Mouse (Mus musculus): Measurements from ENCODE around the gene Hhat.

Gene Hhat

DNA sequence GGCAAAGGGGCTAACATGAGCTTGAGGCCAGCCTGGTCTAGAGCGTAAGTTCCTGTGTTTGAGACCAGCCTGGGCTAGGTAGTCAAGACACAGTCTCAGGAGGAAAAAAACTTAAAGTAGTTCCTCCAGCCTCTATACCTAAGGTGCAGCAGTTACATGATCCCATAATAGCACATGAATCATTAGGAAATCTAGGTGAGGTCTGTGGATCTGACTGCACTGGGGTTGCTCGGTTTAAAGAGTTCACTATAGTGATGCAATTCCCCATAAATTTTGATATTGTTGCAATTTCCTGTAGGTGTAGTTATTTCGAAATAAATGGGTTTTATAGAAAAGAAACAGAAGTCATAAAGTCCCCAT lies 26.2 kb downstream of the Hhat start:
- DNase-seq (ENCODE audit: low spot score): no peak

- no peak for DNase-seq (ENCODE audit: low spot score)
These were observed 28.4 kb downstream of the Hhat start for GRCm38 (mm10) chr1:192742394-192743251.

- no peak for DNase-seq (ENCODE audit: low spot score)
These were observed 29.1 kb downstream of the Hhat start for GRCm38 (mm10) chr1:192741896-192742295.

DNA sequence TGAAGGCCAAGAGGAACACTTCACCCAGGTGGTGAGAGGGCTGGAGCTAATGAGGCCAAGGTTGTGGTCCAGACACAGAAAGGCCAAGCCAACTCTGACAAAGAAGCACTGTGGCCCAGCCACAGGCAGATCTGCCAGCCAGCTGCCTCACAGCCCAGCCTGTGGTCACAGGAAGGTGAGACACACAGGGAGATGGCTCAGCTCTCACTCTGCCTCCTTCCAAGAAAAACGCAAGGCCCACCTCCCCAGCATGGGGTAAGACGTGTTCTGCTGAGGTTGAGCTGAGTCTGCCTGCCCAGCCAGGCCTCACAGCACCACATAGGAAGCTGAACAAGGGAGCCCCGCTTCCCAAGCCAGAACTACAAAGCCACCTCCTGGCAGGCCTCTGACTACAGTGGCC lies 34.5 kb downstream of the Hhat start:
- no peak for DNase-seq (ENCODE audit: low spot score)

DNA sequence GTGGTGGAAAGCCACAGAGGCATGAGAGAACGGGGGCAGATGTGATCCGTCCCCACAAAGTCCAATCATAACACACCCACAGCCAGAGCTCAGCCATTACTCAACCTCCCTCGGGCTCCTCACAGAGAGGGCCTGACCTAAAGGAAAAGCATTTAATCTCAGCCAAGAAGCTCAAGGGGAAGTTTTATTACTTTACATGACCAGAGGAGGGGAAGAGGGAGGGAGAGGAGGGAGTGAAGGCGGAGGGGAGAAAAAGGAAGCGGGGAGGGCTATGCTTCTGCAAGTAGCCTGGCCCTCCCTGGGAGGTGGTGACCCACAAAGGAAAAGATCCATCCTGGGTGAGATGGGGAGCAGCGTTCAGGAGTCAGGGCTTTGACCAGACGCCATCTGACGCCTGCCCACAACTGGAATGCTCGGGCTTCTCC lies 35.0 kb downstream of the Hhat start:
- no peak for DNase-seq (ENCODE audit: low spot score)

GRCm38 (mm10) chr1:192730517-192730916 lies 40.5 kb downstream of the Hhat start:
- no peak for DNase-seq (ENCODE audit: low spot score)

- peak; percentile 66 for DNase-seq (ENCODE audit: low spot score)
These were observed 43.9 kb downstream of the Hhat start for GRCm38 (mm10) chr1:192726996-192727624.

- peak; percentile 76 for DNase-seq (ENCODE audit: low spot score)
These were observed 48.9 kb downstream of the Hhat start for GRCm38 (mm10) chr1:192722147-192722546.

- DNase-seq (ENCODE audit: low spot score): no peak
These were observed 50.9 kb downstream of the Hhat start for GRCm38 (mm10) chr1:192720156-192720555.

GRCm38 (mm10) chr1:192711779-192712348 lies 59.2 kb downstream of the Hhat start:
- peak; percentile 62 for DNase-seq (ENCODE audit: low spot score)

DNA sequence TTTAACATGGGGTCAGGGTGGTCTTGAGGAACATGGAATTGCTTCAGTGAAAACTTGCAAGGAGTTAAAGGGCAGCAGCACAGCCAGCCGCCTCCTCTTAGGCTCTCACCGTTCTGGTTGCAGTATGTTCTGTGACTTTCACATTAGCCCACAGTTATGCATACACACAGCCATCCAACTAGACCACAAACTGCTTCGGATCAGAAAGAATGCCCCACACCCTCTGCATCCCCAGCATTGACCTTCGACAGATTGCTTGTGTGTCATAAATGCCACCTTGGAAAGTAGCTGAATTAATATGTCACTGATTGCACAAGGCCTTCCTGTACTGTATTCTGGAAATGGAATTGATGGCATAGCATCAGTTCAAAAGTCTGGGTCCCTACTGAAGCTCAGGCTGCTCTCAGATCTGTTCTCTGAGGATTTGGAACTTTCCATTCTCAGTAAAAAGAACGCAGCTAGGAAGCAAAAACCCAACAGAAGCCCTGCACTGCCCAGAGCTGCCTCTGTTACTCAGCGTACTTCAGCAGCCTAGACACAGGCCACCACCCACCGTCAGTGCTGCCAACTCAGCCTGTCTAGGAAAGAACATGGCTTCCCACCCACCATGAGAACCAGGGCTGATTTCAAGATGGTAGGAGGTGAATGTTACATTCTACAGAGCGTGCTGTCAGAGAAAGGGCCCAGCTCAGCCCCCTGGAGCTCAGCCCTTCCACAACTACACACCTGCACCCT lies 70.5 kb downstream of the Hhat start:
- no peak for DNase-seq (ENCODE audit: low spot score)

- DNase-seq (ENCODE audit: low spot score): no peak
These were observed 71.9 kb downstream of the Hhat start for GRCm38 (mm10) chr1:192699101-192699500.

DNA sequence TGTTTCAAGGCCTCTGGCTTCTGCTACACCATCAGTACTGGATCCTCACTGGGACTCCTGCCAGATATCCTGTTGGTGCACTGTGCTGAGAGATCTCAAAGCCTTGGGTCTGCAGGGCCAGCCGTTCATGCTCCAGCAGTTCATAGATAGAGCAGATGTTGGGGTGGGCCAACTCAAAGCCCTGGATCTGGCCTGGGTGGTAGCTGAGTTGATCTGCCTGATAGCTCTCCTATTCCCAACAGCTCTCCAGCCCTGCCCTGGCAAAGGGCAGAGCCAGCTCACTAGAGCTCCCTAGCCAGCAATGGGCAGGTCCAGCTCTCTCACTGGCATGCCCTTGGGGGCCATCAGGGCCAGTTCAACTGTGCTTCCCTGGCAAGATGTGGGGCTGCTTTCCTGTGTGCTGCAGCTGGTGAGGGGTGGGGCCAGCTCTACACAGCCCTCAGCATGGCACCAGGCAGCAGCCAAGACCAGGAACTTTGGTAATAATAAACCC lies 74.6 kb downstream of the Hhat start:
- peak; percentile 90 for DNase-seq (ENCODE audit: low spot score)

GRCm38 (mm10) chr1:192693644-192694043 lies 77.4 kb downstream of the Hhat start:
- no peak for DNase-seq (ENCODE audit: low spot score)

GRCm38 (mm10) chr1:192692982-192693381 lies 78.0 kb downstream of the Hhat start:
- no peak for DNase-seq (ENCODE audit: low spot score)

DNA sequence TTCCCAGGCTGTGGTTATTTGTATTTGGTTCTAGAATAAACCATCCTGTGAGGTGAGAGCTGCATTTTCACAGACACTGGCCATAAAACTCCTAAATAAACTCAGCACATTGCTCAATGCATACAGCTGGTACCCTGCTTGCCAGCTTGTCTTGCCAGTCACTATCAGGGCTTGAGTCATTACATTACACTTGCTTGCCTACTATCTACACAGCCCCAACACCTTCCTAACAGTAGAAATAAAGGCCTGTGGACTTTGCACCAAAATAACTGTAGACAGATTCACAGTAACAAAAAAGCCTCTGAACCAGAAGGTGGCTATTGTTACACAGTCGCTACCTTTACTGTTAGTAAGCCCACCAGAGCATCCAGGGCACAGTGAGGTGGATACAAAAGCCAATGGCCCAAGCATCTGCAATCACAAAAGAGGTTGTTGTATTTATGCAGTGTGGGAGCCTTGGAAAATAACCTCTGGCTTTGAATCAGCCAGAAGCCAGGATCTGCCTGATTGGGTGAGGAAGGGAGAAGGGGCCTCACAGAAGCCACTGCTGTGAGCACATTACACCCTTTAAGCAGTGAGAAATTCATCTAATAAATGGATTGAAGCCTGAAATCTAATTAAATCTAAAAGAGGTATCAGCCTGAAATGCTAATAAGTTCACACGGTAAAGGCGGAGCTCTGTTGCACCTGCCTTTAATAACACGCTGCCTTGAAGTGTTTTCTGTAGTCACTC lies 88.6 kb downstream of the Hhat start:
- DNase-seq (ENCODE audit: low spot score): no peak

GRCm38 (mm10) chr1:192677236-192677635 lies 93.8 kb downstream of the Hhat start:
- DNase-seq (ENCODE audit: low spot score): no peak

GRCm38 (mm10) chr1:192663608-192664007 lies 107.4 kb downstream of the Hhat start:
- no peak for DNase-seq (ENCODE audit: low spot score)

GRCm38 (mm10) chr1:192663092-192663491 lies 107.9 kb downstream of the Hhat start:
- no peak for DNase-seq (ENCODE audit: low spot score)

GRCm38 (mm10) chr1:192661612-192662011 lies 109.4 kb downstream of the Hhat start:
- DNase-seq (ENCODE audit: low spot score): no peak

DNA sequence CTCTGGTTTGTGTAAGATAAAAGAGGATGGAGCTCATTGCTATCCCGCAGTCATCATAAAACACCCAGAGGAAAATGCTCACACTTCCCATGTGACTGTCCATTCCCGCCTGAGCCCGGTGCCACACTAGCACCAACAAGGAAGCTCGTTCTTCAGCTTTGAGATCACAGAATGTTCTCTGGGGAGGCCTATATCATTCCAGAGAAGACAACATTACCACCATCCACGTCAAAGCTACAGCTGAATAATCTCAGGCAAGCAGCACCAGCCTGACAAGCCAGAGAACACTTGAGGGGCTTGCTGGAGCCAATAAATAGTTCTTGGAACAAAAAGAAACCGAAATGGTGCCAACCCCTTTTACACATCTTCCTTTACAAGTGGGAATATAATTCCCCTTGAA lies 113.6 kb downstream of the Hhat start:
- DNase-seq (ENCODE audit: low spot score): no peak
